Comparison of ENCODE assay signal across 8 mouse cellular contexts in genomic region chr7:19342481-19343027, GRCm38 (mm10). TPM values are rescaled to one million over a fixed set of nuclear protein-coding genes. Genes with fewer than 3 reads are reported as not detected.
DNase-seq lines count a peak whose midpoint lies in the region; ATAC-seq lines count a peak whose summit lies in the region.

No protein-coding gene starts in this region.

- H3K27ac ChIP-seq in forebrain, embryonic 16.5 days (ENCODE audit: low read length), result no peak overlapping the region
- H3K27ac ChIP-seq in liver, embryonic 16.5 days (ENCODE audit: low read length), result no peak overlapping the region
- no peak overlapping the region for H3K27ac ChIP-seq in neural tube, embryonic 13.5 days (replicated peaks)

- H3K9me3 ChIP-seq in forebrain, embryonic 16.5 days (ENCODE audit: control insufficient read depth, low read length), result no peaks in the 10 kb centered on the region
- no peaks in the 10 kb centered on the region for H3K9me3 ChIP-seq in liver, embryonic 16.5 days (replicated peaks; ENCODE audit: control insufficient read depth, low read length)
- H3K9me3 ChIP-seq in neural tube, embryonic 13.5 days, result no peaks in the 10 kb centered on the region

- H3K4me3 ChIP-seq in forebrain, embryonic 16.5 days (replicated peaks; ENCODE audit: low read length), result peak overlapping the region; percentile 53
- H3K4me3 ChIP-seq in liver, embryonic 16.5 days (ENCODE audit: low read depth, low read length), result peak overlapping the region; percentile 35; the same call in 1 of the 2 replicates
- H3K4me3 ChIP-seq in neural tube, embryonic 13.5 days, result peak overlapping the region; percentile 45

- peak; percentile 11; the same call in 1 of the 2 replicates for ATAC-seq in forebrain, embryonic 16.5 days
- no peak for ATAC-seq in liver, embryonic 16.5 days (ENCODE audit: low read depth)
- ATAC-seq in neural tube, embryonic 13.5 days (ENCODE audit: low read depth), result peak; percentile 11; the same call in 1 of the 2 replicates

- peak overlapping the region; percentile 57 for H3K9ac ChIP-seq in forebrain, embryonic 16.5 days (replicated peaks; ENCODE audit: low read depth, low read length)
- H3K9ac ChIP-seq in liver, embryonic 16.5 days (ENCODE audit: low read depth, low read length), result no peak overlapping the region
- peak overlapping the region; percentile 66 for H3K9ac ChIP-seq in neural tube, embryonic 13.5 days

- DNase-seq in CD8-positive naive resting alpha-beta T cell, adult 2 months (ENCODE audit: low read depth in 2 of 2, low spot score in 2 of 2), result peak; percentile 74 to 78
- DNase-seq in c-Kit-positive CD71-positive TER-119-positive erythroid progenitor cells, embryonic 14.5 days (ENCODE audit: low spot score), result peak; percentile 70
- DNase-seq in heart, postnatal 14 days, result peak; percentile 91 to 94
- DNase-seq in layer of hippocampus, adult 11-12 months (ENCODE audit: low spot score), result peak; percentile 89
- peak; percentile 81 for DNase-seq in testis, postnatal 14 days (ENCODE audit: low spot score)

- no peaks in the 10 kb centered on the region for H3K36me3 ChIP-seq in forebrain, embryonic 16.5 days (ENCODE audit: control insufficient read depth, insufficient read depth)
- no peaks in the 10 kb centered on the region for H3K36me3 ChIP-seq in liver, embryonic 16.5 days (ENCODE audit: control insufficient read depth, insufficient read depth)
- no peaks in the 10 kb centered on the region for H3K36me3 ChIP-seq in neural tube, embryonic 13.5 days

- H3K27me3 ChIP-seq in forebrain, embryonic 16.5 days (replicated peaks; ENCODE audit: control insufficient read depth, insufficient read depth, low read length), result no peaks in the 10 kb centered on the region; the same call in 1 of the 2 replicates
- peaks cover 24% of the 10 kb centered on the region for H3K27me3 ChIP-seq in liver, embryonic 16.5 days (ENCODE audit: control insufficient read depth, insufficient read depth, low read depth, low read length)
- H3K27me3 ChIP-seq in neural tube, embryonic 13.5 days, result peaks cover 22% of the 10 kb centered on the region

- peaks cover 29% of the 10 kb centered on the region for H3K4me1 ChIP-seq in forebrain, embryonic 16.5 days (replicated peaks; ENCODE audit: control insufficient read depth, insufficient read depth, low read length)
- peaks cover 23% of the 10 kb centered on the region for H3K4me1 ChIP-seq in liver, embryonic 16.5 days (ENCODE audit: control insufficient read depth, low read depth, low read length)
- peaks cover 37% of the 10 kb centered on the region for H3K4me1 ChIP-seq in neural tube, embryonic 13.5 days (replicated peaks)

- intact Hi-C loops in heart, postnatal 14 days (cut with DNase I), result loop anchor here (1.0 to 5.0 kb wide), 3 partner anchors 42 to 165 kb away; partner anchors contain the start of gene Eml2

- WGBS in forebrain, embryonic 16.5 days, result under 1% methylated on average over 27 of the region's 27 CpGs
- WGBS in liver, embryonic 16.5 days (ENCODE audit: insufficient replicate concordance), result under 1% methylated on average over 27 of the region's 27 CpGs
- WGBS in neural tube, embryonic 13.5 days, result under 1% methylated on average over 27 of the region's 27 CpGs

- H3K4me2 ChIP-seq in forebrain, embryonic 16.5 days (ENCODE audit: low read length), result peak overlapping the region; percentile 98
- H3K4me2 ChIP-seq in liver, embryonic 16.5 days (ENCODE audit: low read depth, low read length), result peak overlapping the region; percentile 8; the same call in 1 of the 2 replicates
- peak overlapping the region; percentile 85 for H3K4me2 ChIP-seq in neural tube, embryonic 13.5 days

RNA-seq across cellular contexts. Expression of gene Ercc1, which starts 2.0 kb away (rescaled TPM):
- polyA plus RNA-seq in forebrain, embryonic 16.5 days (2015; fragmentation: Nextera tagmentation; extraction: Ambion mirVana), result 79.3 and 85.9 TPM in 2 replicates
- total RNA-seq in heart, postnatal 14 days (2021), result 10 to 100 TPM; 41.1 to 48.0 TPM
- 11.4 and 14.5 TPM in 2 replicates for polyA plus RNA-seq in liver, embryonic 16.5 days (2015; fragmentation: Nextera tagmentation; extraction: Ambion mirVana)
- polyA plus RNA-seq in neural tube, embryonic 13.5 days (2015; fragmentation: Nextera tagmentation; extraction: Ambion mirVana), result 90.7 and 96.1 TPM in 2 replicates

RNA-seq across cellular contexts. Expression of gene Cd3eap, which starts 16.7 kb away (rescaled TPM):
- polyA plus RNA-seq in forebrain, embryonic 16.5 days (2015; fragmentation: Nextera tagmentation; extraction: Ambion mirVana), result 23.1 and 26.4 TPM in 2 replicates
- 1 to 10 TPM; 6.5 to 9.4 TPM for total RNA-seq in heart, postnatal 14 days (2021)
- 6.8 TPM in 2 replicates for polyA plus RNA-seq in liver, embryonic 16.5 days (2015; fragmentation: Nextera tagmentation; extraction: Ambion mirVana)
- polyA plus RNA-seq in neural tube, embryonic 13.5 days (2015; fragmentation: Nextera tagmentation; extraction: Ambion mirVana), result 19.8 and 21.1 TPM in 2 replicates

RNA-seq across cellular contexts. Expression of gene Ppp1r13l, which starts 17.0 kb away (rescaled TPM):
- polyA plus RNA-seq in forebrain, embryonic 16.5 days (2015; fragmentation: Nextera tagmentation; extraction: Ambion mirVana), result 3.0 and 3.6 TPM in 2 replicates
- total RNA-seq in heart, postnatal 14 days (2021), result 10 to 100 TPM; 25.0 to 28.4 TPM
- polyA plus RNA-seq in liver, embryonic 16.5 days (2015; fragmentation: Nextera tagmentation; extraction: Ambion mirVana), result 0.57 and 0.85 TPM in 2 replicates
- polyA plus RNA-seq in neural tube, embryonic 13.5 days (2015; fragmentation: Nextera tagmentation; extraction: Ambion mirVana), result 1.2 and 3.4 TPM in 2 replicates

RNA-seq across cellular contexts. Expression of gene Fosb, which starts 32.7 kb away (rescaled TPM):
- polyA plus RNA-seq in forebrain, embryonic 16.5 days (2015; fragmentation: Nextera tagmentation; extraction: Ambion mirVana), result 0.05 and 0.10 TPM in 2 replicates
- 1 to 10 TPM in 1 of 2 experiments, under 1 TPM in 1; 0.60 to 1.2 TPM for total RNA-seq in heart, postnatal 14 days (2021)
- not detected in 2 replicates for polyA plus RNA-seq in liver, embryonic 16.5 days (2015; fragmentation: Nextera tagmentation; extraction: Ambion mirVana)
- 0.06 and 0.19 TPM in 2 replicates for polyA plus RNA-seq in neural tube, embryonic 13.5 days (2015; fragmentation: Nextera tagmentation; extraction: Ambion mirVana)

RNA-seq across cellular contexts. Expression of gene Ercc2, which starts 39.3 kb away (rescaled TPM):
- 25.3 and 28.5 TPM in 2 replicates for polyA plus RNA-seq in forebrain, embryonic 16.5 days (2015; fragmentation: Nextera tagmentation; extraction: Ambion mirVana)
- 10 to 100 TPM; 12.4 to 15.7 TPM for total RNA-seq in heart, postnatal 14 days (2021)
- 5.9 and 6.2 TPM in 2 replicates for polyA plus RNA-seq in liver, embryonic 16.5 days (2015; fragmentation: Nextera tagmentation; extraction: Ambion mirVana)
- polyA plus RNA-seq in neural tube, embryonic 13.5 days (2015; fragmentation: Nextera tagmentation; extraction: Ambion mirVana), result 18.6 and 20.5 TPM in 2 replicates

Comparison
In these comparisons a context has a peak if more than half of its experiments do, and no peak if none do; other contexts are left out.
1. H3K4me2 ChIP-seq: peak in every context shown above with its lines; median percentile 98 in forebrain, embryonic 16.5 days; 85 in neural tube, embryonic 13.5 days; 8 in liver, embryonic 16.5 days.